Mouse (Mus musculus): ENCODE data around the gene Tbc1d30. TPM values are rescaled to one million over a fixed set of nuclear protein-coding genes. Genes with fewer than 3 reads are reported as not detected.

Tbc1d30 gene
- polyA plus RNA-seq, 1 experiment from 2014 or later = 1.4 TPM

DNA sequence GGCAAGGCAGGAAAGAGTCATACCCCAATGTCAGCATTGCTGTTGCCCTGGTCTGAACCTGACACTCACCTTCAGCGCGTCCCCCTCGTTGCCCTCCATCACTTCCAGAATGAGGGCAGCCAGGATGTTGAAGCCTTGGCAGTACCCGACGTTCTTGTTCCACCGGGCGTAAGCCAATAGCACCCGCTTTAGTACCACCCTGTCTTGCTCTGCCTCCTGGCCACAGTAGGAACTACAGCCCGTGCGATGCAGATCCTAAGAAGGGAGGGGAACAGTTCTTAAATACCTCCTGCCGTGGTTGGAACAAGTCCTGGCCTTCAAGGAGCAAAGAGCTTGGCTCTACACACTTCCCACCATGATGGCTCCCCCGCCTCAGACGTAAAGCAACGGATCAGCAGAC, 49.2 kb downstream of the Tbc1d30 start:
- Histone ChIP-seq H3K9me3 (ENCODE audit: low read length) (no peaks in the 10 kb centered on the region), H3K27me3 (ENCODE audit: insufficient read depth, low read length) (no peaks in the 10 kb centered on the region), H3K4me2 (ENCODE audit: low read depth, low read length) (no peak overlapping the region), H3K9ac (replicated peaks) (no peak overlapping the region), H3K4me1 (ENCODE audit: insufficient read depth) (0 out of 2 replicates have a peak, but pooled peaks cover 4% of the 10 kb centered on the region), H3K27ac (ENCODE audit: low read depth) (no peak overlapping the region), H3K4me3 (ENCODE audit: low read depth, low read length) (no peak overlapping the region), H3K36me3 (replicated peaks; ENCODE audit: insufficient read depth, low read length) (no peaks in the 10 kb centered on the region)
- ATAC-seq (no peak), DNase-seq (no peak)
- 76% methylated on average over 14 of the region's 14 CpGs for WGBS (ENCODE audit: insufficient replicate concordance)
- TF ChIP-seq EP300 (IDR thresholded peaks at IDR 0.05; ENCODE audit: low read depth) (no peak), CTCF (IDR thresholded peaks at IDR 0.05; ENCODE audit: low read depth) (no peak)

DNA sequence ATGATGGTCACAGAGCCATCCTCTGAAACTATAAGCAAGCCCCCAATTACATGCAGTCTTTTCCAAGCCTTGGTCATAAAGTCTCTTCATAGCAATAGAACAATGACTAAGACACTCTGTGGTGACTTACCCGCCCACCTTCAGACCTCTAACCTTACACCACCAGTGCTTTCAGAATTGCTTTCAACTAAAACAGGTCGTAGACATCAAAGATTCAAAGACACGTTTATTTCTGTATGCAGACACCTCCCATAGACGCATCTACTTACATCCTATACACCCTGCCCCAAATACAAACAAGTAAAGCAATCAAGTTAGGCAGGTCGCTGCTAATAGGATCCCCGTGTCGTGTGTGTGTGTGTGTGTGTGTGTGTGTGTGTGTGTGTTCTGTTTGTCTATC, 50.4 kb downstream of the Tbc1d30 start:
- Histone ChIP-seq H3K9me3 (ENCODE audit: low read length) (no peaks in the 10 kb centered on the region), H3K4me2 (ENCODE audit: low read depth, low read length) (no peak overlapping the region), H3K36me3 (replicated peaks; ENCODE audit: insufficient read depth, low read length) (no peaks in the 10 kb centered on the region), H3K4me3 (ENCODE audit: low read depth, low read length) (no peak overlapping the region), H3K4me1 (ENCODE audit: insufficient read depth) (0 out of 2 replicates have a peak, but pooled peaks cover 4% of the 10 kb centered on the region), H3K27ac (ENCODE audit: low read depth) (no peak overlapping the region), H3K9ac (replicated peaks) (no peak overlapping the region), H3K27me3 (ENCODE audit: insufficient read depth, low read length) (no peaks in the 10 kb centered on the region)
- TF ChIP-seq CTCF (IDR thresholded peaks at IDR 0.05; ENCODE audit: low read depth) (no peak), EP300 (IDR thresholded peaks at IDR 0.05; ENCODE audit: low read depth) (no peak)
- ATAC-seq (no peak), DNase-seq (no peak)
- 69% methylated on average over 7 of the region's 7 CpGs for WGBS (ENCODE audit: insufficient replicate concordance)

DNA sequence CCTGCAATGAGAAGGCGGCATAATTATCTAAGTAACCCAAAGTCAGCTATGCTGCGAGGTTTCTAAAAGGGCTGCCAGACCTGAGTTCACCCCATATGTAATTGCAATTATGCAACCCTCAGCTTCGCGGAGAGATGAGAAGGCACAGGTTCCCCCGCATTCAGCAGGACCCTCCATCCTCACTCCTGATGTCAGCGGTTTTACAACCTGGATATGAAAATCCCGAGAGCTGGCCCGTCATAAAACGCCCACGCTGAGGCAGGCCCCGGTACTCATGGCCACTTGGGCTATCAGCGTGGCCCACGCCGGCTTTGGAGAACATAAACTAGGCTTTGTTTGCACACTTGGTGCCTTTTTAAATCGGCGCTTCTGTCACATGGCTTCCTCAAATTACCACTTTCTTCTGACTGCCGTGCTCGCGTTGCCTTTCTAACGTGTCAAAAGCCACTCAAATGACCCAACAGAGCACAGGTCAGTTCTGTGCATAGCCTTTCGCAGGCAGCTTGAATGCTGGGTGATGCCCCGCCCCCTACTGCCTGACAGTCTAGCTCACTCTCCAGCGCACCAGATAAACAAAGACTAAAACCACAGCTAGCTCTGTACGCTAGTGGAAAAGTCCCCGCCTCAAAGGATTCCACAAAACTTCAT, 53.9 kb downstream of the Tbc1d30 start:
- H3K9ac ChIP-seq (replicated peaks) = 0 out of 2 replicates have a peak overlapping the region, but pooled peaks have one; percentile 6
- H3K4me3 ChIP-seq (ENCODE audit: low read depth, low read length) = peak overlapping the region; percentile 34
- peak overlapping the region; percentile 66 for H3K4me2 ChIP-seq (ENCODE audit: low read depth, low read length)
- H3K36me3 ChIP-seq (replicated peaks; ENCODE audit: insufficient read depth, low read length) = no peaks in the 10 kb centered on the region
- H3K9me3 ChIP-seq (ENCODE audit: low read length) = no peaks in the 10 kb centered on the region
- no peaks in the 10 kb centered on the region for H3K27me3 ChIP-seq (ENCODE audit: insufficient read depth, low read length)
- peak; percentile 72 for DNase-seq
- 28% methylated on average over 25 of the region's 25 CpGs for WGBS (ENCODE audit: insufficient replicate concordance)
- no peak for TF ChIP-seq EP300 (IDR thresholded peaks at IDR 0.05; ENCODE audit: low read depth)
- 0 out of 2 replicates have a peak, but pooled peaks have one; percentile 22 for TF ChIP-seq CTCF (IDR thresholded peaks at IDR 0.05; ENCODE audit: low read depth)
- ATAC-seq = peak; percentile 91
- peak overlapping the region; percentile 58 for H3K27ac ChIP-seq (ENCODE audit: low read depth)
- peaks cover 8% of the 10 kb centered on the region; the same call in 1 of the 2 replicates for H3K4me1 ChIP-seq (ENCODE audit: insufficient read depth)

DNA sequence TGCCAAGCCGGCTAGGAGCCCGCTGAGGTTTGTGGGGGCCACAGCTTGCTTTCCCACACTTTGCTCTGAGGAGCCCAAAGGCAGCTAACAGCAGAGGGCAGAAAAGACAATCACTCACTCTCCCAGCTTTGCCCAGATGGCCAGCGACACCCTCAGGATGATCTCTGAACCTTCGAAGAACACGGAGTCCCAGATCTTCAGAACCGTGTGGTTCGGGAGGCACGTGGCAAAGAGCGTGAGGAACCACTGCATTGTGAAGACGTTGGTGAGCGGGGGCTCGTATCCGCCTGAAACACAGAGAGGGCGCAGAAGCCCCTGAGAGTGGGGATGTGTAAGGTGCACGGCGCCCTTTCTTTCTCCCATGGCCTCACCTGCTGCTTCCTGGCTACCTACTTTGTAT, 56.6 kb downstream of the Tbc1d30 start:
- ATAC-seq (no peak), DNase-seq (no peak)
- Histone ChIP-seq H3K27me3 (ENCODE audit: insufficient read depth, low read length) (no peaks in the 10 kb centered on the region), H3K36me3 (replicated peaks; ENCODE audit: insufficient read depth, low read length) (no peaks in the 10 kb centered on the region), H3K4me2 (ENCODE audit: low read depth, low read length) (no peak overlapping the region), H3K27ac (ENCODE audit: low read depth) (no peak overlapping the region), H3K4me1 (ENCODE audit: insufficient read depth) (peaks cover 8% of the 10 kb centered on the region; the same call in 1 of the 2 replicates), H3K9me3 (ENCODE audit: low read length) (no peaks in the 10 kb centered on the region), H3K9ac (replicated peaks) (no peak overlapping the region), H3K4me3 (ENCODE audit: low read depth, low read length) (no peak overlapping the region)
- WGBS (ENCODE audit: insufficient replicate concordance) = 81% methylated on average over 16 of the region's 16 CpGs
- peak; percentile 33 for TF ChIP-seq CTCF (IDR thresholded peaks at IDR 0.05; ENCODE audit: low read depth)
- TF ChIP-seq EP300 (IDR thresholded peaks at IDR 0.05; ENCODE audit: low read depth) = no peak

DNA sequence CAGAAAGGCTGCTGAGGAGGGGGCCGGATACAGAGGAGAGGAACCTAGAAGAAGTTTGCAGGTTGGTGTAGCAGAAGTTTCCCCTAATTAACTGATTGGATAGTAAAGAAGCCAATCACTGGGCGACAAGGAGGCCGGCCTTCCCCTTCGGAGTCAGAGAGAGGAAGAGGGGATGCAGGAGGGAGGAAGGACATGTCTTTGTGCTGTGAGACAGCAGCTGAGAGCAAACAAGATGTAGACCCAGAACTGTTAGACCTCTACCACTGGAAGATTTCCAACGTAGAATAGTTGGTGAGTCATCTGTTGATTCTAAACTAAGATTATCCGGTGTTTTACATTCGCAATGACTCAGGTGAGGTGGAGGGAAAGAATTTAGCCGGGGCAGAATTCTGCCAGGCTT, 57.2 kb downstream of the Tbc1d30 start:
- H3K9ac ChIP-seq (replicated peaks) = no peak overlapping the region
- ATAC-seq (no peak), DNase-seq (no peak)
- no peak overlapping the region for H3K27ac ChIP-seq (ENCODE audit: low read depth)
- peaks cover 8% of the 10 kb centered on the region; the same call in 1 of the 2 replicates for H3K4me1 ChIP-seq (ENCODE audit: insufficient read depth)
- no peaks in the 10 kb centered on the region for H3K36me3 ChIP-seq (replicated peaks; ENCODE audit: insufficient read depth, low read length)
- H3K4me2 ChIP-seq (ENCODE audit: low read depth, low read length) = no peak overlapping the region
- no peaks in the 10 kb centered on the region for H3K9me3 ChIP-seq (ENCODE audit: low read length)
- H3K27me3 ChIP-seq (ENCODE audit: insufficient read depth, low read length) = no peaks in the 10 kb centered on the region
- no peak overlapping the region for H3K4me3 ChIP-seq (ENCODE audit: low read depth, low read length)
- no peak for TF ChIP-seq EP300 (IDR thresholded peaks at IDR 0.05; ENCODE audit: low read depth)
- no peak for TF ChIP-seq CTCF (IDR thresholded peaks at IDR 0.05; ENCODE audit: low read depth)
- 54% methylated on average over 8 of the region's 8 CpGs for WGBS (ENCODE audit: insufficient replicate concordance)

DNA sequence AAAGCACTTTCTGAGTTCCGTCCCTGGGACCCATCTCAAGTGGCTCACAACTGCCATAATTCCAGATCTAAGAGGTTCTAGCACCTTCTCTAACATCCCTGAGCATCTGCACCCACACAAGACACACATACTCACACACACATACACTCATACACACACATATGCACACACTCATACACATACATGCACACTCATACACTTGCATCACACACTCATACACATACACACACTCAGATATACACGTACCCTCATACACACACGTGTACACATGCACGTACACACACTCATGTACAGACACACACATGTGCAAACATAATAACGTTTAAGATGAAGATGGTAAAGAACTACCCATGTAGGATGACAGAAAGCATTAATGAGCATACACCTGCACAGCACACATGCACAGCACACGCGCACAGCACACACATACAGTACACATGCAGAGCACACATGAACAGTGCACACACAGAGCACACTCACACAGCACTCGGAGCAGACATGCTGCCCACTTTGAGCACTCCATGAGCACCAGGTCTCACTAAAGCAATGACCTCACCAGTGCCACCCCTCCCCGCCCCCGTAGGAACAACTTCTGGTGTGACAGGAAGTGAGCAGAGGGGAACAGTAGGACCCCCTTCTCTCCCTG, 59.7 kb downstream of the Tbc1d30 start:
- H3K36me3 ChIP-seq (replicated peaks; ENCODE audit: insufficient read depth, low read length) = no peaks in the 10 kb centered on the region
- no peaks in the 10 kb centered on the region for H3K9me3 ChIP-seq (ENCODE audit: low read length)
- ATAC-seq (no peak), DNase-seq (no peak)
- no peaks in the 10 kb centered on the region for H3K27me3 ChIP-seq (ENCODE audit: insufficient read depth, low read length)
- no peak overlapping the region for H3K27ac ChIP-seq (ENCODE audit: low read depth)
- TF ChIP-seq EP300 (IDR thresholded peaks at IDR 0.05; ENCODE audit: low read depth) (no peak), CTCF (IDR thresholded peaks at IDR 0.05; ENCODE audit: low read depth) (no peak)
- H3K4me1 ChIP-seq (ENCODE audit: insufficient read depth) = peaks cover 4% of the 10 kb centered on the region; the same call in 1 of the 2 replicates
- no peak overlapping the region for H3K4me3 ChIP-seq (ENCODE audit: low read depth, low read length)
- no peak overlapping the region for H3K9ac ChIP-seq (replicated peaks)
- WGBS (ENCODE audit: insufficient replicate concordance) = 78% methylated on average over 10 of the region's 10 CpGs
- H3K4me2 ChIP-seq (ENCODE audit: low read depth, low read length) = no peak overlapping the region
